Mouse (Mus musculus): ENCODE results near the gene Notch4. TPM values are rescaled to one million over a fixed set of nuclear protein-coding genes. Genes with fewer than 3 reads are reported as not detected.
A peak's percentile ranks its signal among the peaks of the same experiment; 100 is the strongest.

The Notch4 gene
- polyA plus RNA-seq, 1 experiment from 2014 or later = 11.1 TPM

DNA sequence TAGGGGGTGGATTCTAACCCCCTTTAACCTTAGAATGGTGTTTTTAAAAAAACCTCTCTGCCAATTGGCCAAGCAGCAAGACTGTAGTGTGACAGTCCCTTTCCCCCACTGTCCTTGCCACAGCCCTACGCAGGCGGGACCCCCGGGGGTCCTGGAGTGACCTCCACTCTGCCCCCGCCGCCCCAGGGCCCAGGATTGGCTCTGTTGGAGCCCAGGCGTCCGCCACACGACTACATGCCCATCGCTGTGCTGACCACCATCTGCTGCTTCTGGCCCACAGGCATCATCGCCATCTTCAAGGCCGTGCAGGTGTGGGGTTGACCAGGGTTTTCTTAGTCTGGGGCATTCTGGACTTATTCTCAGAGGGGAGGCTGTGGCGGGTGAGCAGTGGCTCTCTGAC, 67.6 kb downstream of the Notch4 start:
- no peak for ATAC-seq (ENCODE audit: low FRiP score)
- Histone ChIP-seq H3K4me2 (replicated peaks) (peak overlapping the region; percentile 85), H3K36me3 (replicated peaks; ENCODE audit: control insufficient read depth, insufficient read depth) (no peaks in the 10 kb centered on the region), H3K9ac (peak overlapping the region; percentile 51), H3K27me3 (ENCODE audit: control insufficient read depth, insufficient read depth, low read length) (peaks cover 23% of the 10 kb centered on the region), H3K9me3 (ENCODE audit: control insufficient read depth, low read length) (no peaks in the 10 kb centered on the region), H3K4me3 (replicated peaks; ENCODE audit: low read length) (peak overlapping the region; percentile 74), H3K27ac (no peak overlapping the region), H3K4me1 (replicated peaks; ENCODE audit: control insufficient read depth, insufficient read depth, low read length) (peaks cover 39% of the 10 kb centered on the region)
- no peak for DNase-seq (ENCODE audit: low spot score)
- 4% methylated on average over 12 of the region's 12 CpGs for WGBS

DNA sequence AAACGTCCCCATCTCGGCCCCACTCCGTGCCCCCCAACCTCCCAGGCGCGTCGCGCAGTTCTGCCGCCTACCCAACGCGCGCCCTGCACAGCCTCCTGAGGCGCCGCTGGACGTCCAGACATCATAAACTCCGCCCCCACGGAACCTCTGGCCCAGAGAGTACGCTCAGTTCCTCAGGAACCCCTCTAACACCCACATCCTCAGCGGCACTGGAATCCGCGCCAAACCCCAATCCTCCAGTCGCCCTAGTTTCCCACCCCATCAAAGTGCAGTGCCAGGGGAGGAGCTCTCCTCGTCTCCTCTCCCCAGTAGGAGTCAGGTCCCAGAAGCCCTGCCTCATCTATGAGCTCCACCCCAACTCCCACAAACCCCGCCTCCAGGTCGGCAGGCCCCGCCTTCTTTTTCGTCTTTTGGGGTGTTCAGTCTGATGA, 68.2 kb downstream of the Notch4 start:
- WGBS = 3% methylated on average over 26 of the region's 26 CpGs
- peak overlapping the region; percentile 85 for H3K4me2 ChIP-seq (replicated peaks)
- H3K4me3 ChIP-seq (replicated peaks; ENCODE audit: low read length) = peak overlapping the region; percentile 74
- no peaks in the 10 kb centered on the region for H3K36me3 ChIP-seq (replicated peaks; ENCODE audit: control insufficient read depth, insufficient read depth)
- DNase-seq (ENCODE audit: low spot score) (no peak), ATAC-seq (ENCODE audit: low FRiP score) (no peak)
- H3K27me3 ChIP-seq (ENCODE audit: control insufficient read depth, insufficient read depth, low read length) = peaks cover 23% of the 10 kb centered on the region
- peaks cover 39% of the 10 kb centered on the region for H3K4me1 ChIP-seq (replicated peaks; ENCODE audit: control insufficient read depth, insufficient read depth, low read length)
- H3K27ac ChIP-seq = no peak overlapping the region
- H3K9me3 ChIP-seq (ENCODE audit: control insufficient read depth, low read length) = no peaks in the 10 kb centered on the region
- H3K9ac ChIP-seq = peak overlapping the region; percentile 51

DNA sequence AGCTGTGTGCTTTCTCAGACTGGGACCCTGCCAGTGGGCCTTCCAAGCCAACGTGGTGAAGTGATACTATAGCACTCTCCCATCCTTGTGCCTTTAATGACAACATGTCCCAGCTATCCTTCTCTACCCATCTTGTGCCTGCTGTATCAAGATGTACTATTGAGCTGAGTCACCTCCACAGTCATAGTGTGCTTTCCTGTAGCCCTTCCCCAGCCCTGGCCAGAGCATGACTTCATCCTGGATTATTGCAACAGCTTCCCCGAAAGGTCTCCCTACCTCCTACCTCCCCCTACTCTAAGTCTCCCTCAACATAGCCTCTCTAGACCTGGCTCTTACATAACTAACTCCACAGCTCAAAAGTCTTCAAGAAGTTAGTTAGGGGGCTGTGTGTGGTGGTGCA, 71.6 kb downstream of the Notch4 start:
- no peak overlapping the region for H3K4me2 ChIP-seq (replicated peaks)
- no peak for ATAC-seq (ENCODE audit: low FRiP score)
- no peaks in the 10 kb centered on the region for H3K9me3 ChIP-seq (ENCODE audit: control insufficient read depth, low read length)
- 71% methylated on average over 2 of the region's 2 CpGs for whole genome bisulfite sequencing
- H3K27ac ChIP-seq = no peak overlapping the region
- DNase-seq (ENCODE audit: low spot score) = no peak
- H3K4me1 ChIP-seq (replicated peaks; ENCODE audit: control insufficient read depth, insufficient read depth, low read length) = peaks cover 13% of the 10 kb centered on the region
- no peaks in the 10 kb centered on the region for H3K36me3 ChIP-seq (replicated peaks; ENCODE audit: control insufficient read depth, insufficient read depth)
- H3K27me3 ChIP-seq (ENCODE audit: control insufficient read depth, insufficient read depth, low read length) = peaks cover 16% of the 10 kb centered on the region
- H3K4me3 ChIP-seq (replicated peaks; ENCODE audit: low read length) = no peak overlapping the region
- no peak overlapping the region for H3K9ac ChIP-seq

DNA sequence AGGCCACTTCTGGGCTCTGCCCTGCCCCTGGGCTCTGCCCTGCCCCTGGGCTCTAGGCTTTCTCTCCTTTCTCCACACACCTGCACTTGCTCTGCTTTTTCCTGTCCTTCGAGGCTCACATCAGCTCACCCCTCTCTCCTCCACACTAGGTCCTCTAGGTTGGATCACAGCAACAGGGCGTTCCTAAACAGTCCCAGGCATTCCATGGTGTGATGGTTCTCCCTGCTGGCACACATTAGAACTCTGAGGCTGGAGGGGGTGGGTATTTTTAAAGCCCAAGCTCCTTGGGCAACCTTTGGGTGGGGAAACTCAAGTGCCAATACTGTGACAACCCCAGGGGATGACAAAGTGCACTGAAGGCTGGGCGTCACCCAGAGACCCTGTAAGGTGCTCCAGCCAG, 73.4 kb downstream of the Notch4 start:
- Histone ChIP-seq H3K27me3 (ENCODE audit: control insufficient read depth, insufficient read depth, low read length) (0 out of 2 replicates have a peak, but pooled peaks cover under 1% of the 10 kb centered on the region), H3K9ac (no peak overlapping the region), H3K4me3 (replicated peaks; ENCODE audit: low read length) (no peak overlapping the region), H3K4me2 (replicated peaks) (no peak overlapping the region), H3K36me3 (replicated peaks; ENCODE audit: control insufficient read depth, insufficient read depth) (no peaks in the 10 kb centered on the region), H3K4me1 (replicated peaks; ENCODE audit: control insufficient read depth, insufficient read depth, low read length) (no peaks in the 10 kb centered on the region), H3K27ac (no peak overlapping the region), H3K9me3 (ENCODE audit: control insufficient read depth, low read length) (no peaks in the 10 kb centered on the region)
- ATAC-seq (ENCODE audit: low FRiP score) = no peak
- WGBS = 78% methylated on average over 3 of the region's 3 CpGs
- DNase-seq (ENCODE audit: low spot score) = no peak

Other genes starting within 250 kb of the Notch4 start
- 0.12 and 0.35 TPM in 2 replicates for gene H2-Eb2, start 238.6 kb upstream of the Notch4 start, polyA plus RNA-seq (2014; fragmentation: Nextera tagmentation; extraction: Ambion mirVana)
- gene Btnl2, start 209.4 kb upstream of the Notch4 start, polyA plus RNA-seq (2014; fragmentation: Nextera tagmentation; extraction: Ambion mirVana) = 0.10 TPM in 1 of 2 replicates, not detected in the other
- gene Btnl1, start 187.1 kb upstream of the Notch4 start, polyA plus RNA-seq (2014; fragmentation: Nextera tagmentation; extraction: Ambion mirVana) = not detected in 2 replicates
- 4.2 and 5.6 TPM in 2 replicates for gene BC051142, start 165.4 kb upstream of the Notch4 start, polyA plus RNA-seq (2014; fragmentation: Nextera tagmentation; extraction: Ambion mirVana)
- not detected in 2 replicates for gene Btnl4, start 87.0 kb upstream of the Notch4 start, polyA plus RNA-seq (2014; fragmentation: Nextera tagmentation; extraction: Ambion mirVana)
- gene Btnl6, start 46.9 kb upstream of the Notch4 start, polyA plus RNA-seq (2014; fragmentation: Nextera tagmentation; extraction: Ambion mirVana) = not detected in 2 replicates
- gene Gpsm3, start 25.5 kb downstream of the Notch4 start, polyA plus RNA-seq (2014; fragmentation: Nextera tagmentation; extraction: Ambion mirVana) = 4.2 and 4.7 TPM in 2 replicates
- gene Pbx2, start 27.0 kb downstream of the Notch4 start, polyA plus RNA-seq (2014; fragmentation: Nextera tagmentation; extraction: Ambion mirVana) = 7.1 and 10.5 TPM in 2 replicates
- 1.1 and 1.4 TPM in 2 replicates for gene Ager, start 33.6 kb downstream of the Notch4 start, polyA plus RNA-seq (2014; fragmentation: Nextera tagmentation; extraction: Ambion mirVana)
- 196 and 211 TPM in 2 replicates for gene Rnf5, start 39.4 kb downstream of the Notch4 start, polyA plus RNA-seq (2014; fragmentation: Nextera tagmentation; extraction: Ambion mirVana)
- 123 and 126 TPM in 2 replicates for gene Agpat1, start 40.0 kb downstream of the Notch4 start, polyA plus RNA-seq (2014; fragmentation: Nextera tagmentation; extraction: Ambion mirVana)
- gene Egfl8, start 51.7 kb downstream of the Notch4 start, polyA plus RNA-seq (2014; fragmentation: Nextera tagmentation; extraction: Ambion mirVana) = 8.8 and 11.4 TPM in 2 replicates
- 22.2 and 25.4 TPM in 2 replicates for gene Ppt2, start 64.2 kb downstream of the Notch4 start, polyA plus RNA-seq (2014; fragmentation: Nextera tagmentation; extraction: Ambion mirVana)
- 7.3 and 8.6 TPM in 2 replicates for gene Prrt1, start 65.3 kb downstream of the Notch4 start, polyA plus RNA-seq (2014; fragmentation: Nextera tagmentation; extraction: Ambion mirVana)
- gene Fkbpl, start 80.5 kb downstream of the Notch4 start, polyA plus RNA-seq (2014; fragmentation: Nextera tagmentation; extraction: Ambion mirVana) = 11.7 and 12.9 TPM in 2 replicates
- gene Atf6b, start 82.9 kb downstream of the Notch4 start, polyA plus RNA-seq (2014; fragmentation: Nextera tagmentation; extraction: Ambion mirVana) = 84.7 and 87.6 TPM in 2 replicates
- gene Tnxb, start 106.3 kb downstream of the Notch4 start, polyA plus RNA-seq (2014; fragmentation: Nextera tagmentation; extraction: Ambion mirVana) = 0.24 and 0.43 TPM in 2 replicates
- gene C4b, start 179.6 kb downstream of the Notch4 start, polyA plus RNA-seq (2014; fragmentation: Nextera tagmentation; extraction: Ambion mirVana) = 0.22 TPM in 1 of 2 replicates, not detected in the other
- not detected in 2 replicates for gene Cyp21a1, start 240.3 kb downstream of the Notch4 start, polyA plus RNA-seq (2014; fragmentation: Nextera tagmentation; extraction: Ambion mirVana)

All from hindbrain, embryonic 14.5 days (tissue).